ENCODE assay signal across 8 mouse cellular contexts in genomic region chr1:172206141-172206917, GRCm38 (mm10). TPM values are rescaled to one million over a fixed set of nuclear protein-coding genes. Genes with fewer than 3 reads are reported as not detected.
DNase-seq lines count a peak whose midpoint lies in the region; ATAC-seq and TF ChIP-seq lines count a peak whose summit lies in the region.

Pea15a (minus strand) TSS chr1:172206804.

- ATAC-seq in embryonic facial prominence, embryonic 14.5 days (ENCODE audit: low read depth) = peak; percentile 80
- ATAC-seq in heart, embryonic 11.5 days (replicated peaks; ENCODE audit: insufficient number of reproducible peaks, low FRiP score, low TSS enrichment) = peak; percentile 74
- peak; percentile 79 for ATAC-seq in kidney, embryonic 15.5 days (replicated peaks; ENCODE audit: low FRiP score)
- ATAC-seq in monocyte, adult 5-6 weeks (replicated peaks; ENCODE audit: insufficient number of reproducible peaks, low FRiP score, low TSS enrichment, poor library complexity, severe bottlenecking) = peak; percentile 44

- no peaks in the 10 kb centered on the region for H3K27me3 ChIP-seq in embryonic facial prominence, embryonic 14.5 days (replicated peaks; ENCODE audit: control insufficient read depth, insufficient read depth, low read length)
- H3K27me3 ChIP-seq in heart, embryonic 11.5 days (ENCODE audit: control insufficient read depth, insufficient read depth, low read length) = no peaks in the 10 kb centered on the region
- no peaks in the 10 kb centered on the region for H3K27me3 ChIP-seq in kidney, embryonic 15.5 days
- H3K27me3 ChIP-seq in liver, adult 2 months (ENCODE audit: control insufficient read depth, insufficient read depth, low read length) = no peaks in the 10 kb centered on the region

- peak within 1 kb of the TSS; percentile 63 for H3K4me3 ChIP-seq in embryonic facial prominence, embryonic 14.5 days (ENCODE audit: low read depth, low read length)
- H3K4me3 ChIP-seq in heart, embryonic 11.5 days (ENCODE audit: low read depth, low read length) = peak within 1 kb of the TSS; percentile 82
- peak within 1 kb of the TSS; percentile 63 for H3K4me3 ChIP-seq in kidney, embryonic 15.5 days (replicated peaks)
- peak within 1 kb of the TSS; percentile 68 for H3K4me3 ChIP-seq in liver, adult 2 months (ENCODE audit: insufficient read depth, low read depth, low read length)

- TF ChIP-seq CTCF in liver, adult 2 months (IDR thresholded peaks at IDR 0.05; ENCODE audit: low read depth, low read length) = no peak

- peak within 1 kb of the TSS; percentile 78 for H3K27ac ChIP-seq in embryonic facial prominence, embryonic 14.5 days (replicated peaks; ENCODE audit: low read depth, low read length)
- H3K27ac ChIP-seq in heart, embryonic 11.5 days (ENCODE audit: low read depth, low read length) = peak within 1 kb of the TSS; percentile 87
- peak within 1 kb of the TSS; percentile 87 for H3K27ac ChIP-seq in kidney, embryonic 15.5 days
- H3K27ac ChIP-seq in liver, adult 2 months (replicated peaks; ENCODE audit: insufficient read depth, low read depth, low read length) = peak within 1 kb of the TSS; percentile 34

- H3K9ac ChIP-seq in embryonic facial prominence, embryonic 14.5 days (ENCODE audit: low read depth, low read length) = peak within 1 kb of the TSS; percentile 81
- H3K9ac ChIP-seq in heart, embryonic 11.5 days (ENCODE audit: low read depth, low read length) = peak within 1 kb of the TSS; percentile 91
- peak within 1 kb of the TSS; percentile 69 for H3K9ac ChIP-seq in kidney, embryonic 15.5 days
- H3K9ac ChIP-seq in liver, adult 2 months (ENCODE audit: low read depth, low read length) = peak within 1 kb of the TSS; percentile 81

- no peaks in the 10 kb centered on the region for H3K79me2 ChIP-seq in liver, adult 2 months (ENCODE audit: control insufficient read depth, insufficient read depth, low read length)

- peaks cover 3% of the 10 kb centered on the region; the same call in 1 of the 2 replicates for H3K36me3 ChIP-seq in embryonic facial prominence, embryonic 14.5 days (ENCODE audit: control insufficient read depth, insufficient read depth, low read length)
- H3K36me3 ChIP-seq in heart, embryonic 11.5 days (ENCODE audit: control insufficient read depth, insufficient read depth, low read length) = no peaks in the 10 kb centered on the region
- H3K36me3 ChIP-seq in kidney, embryonic 15.5 days = peaks cover 7% of the 10 kb centered on the region
- no peaks in the 10 kb centered on the region for H3K36me3 ChIP-seq in liver, adult 2 months (ENCODE audit: control insufficient read depth, insufficient read depth, low read length)

- H3K9me3 ChIP-seq in embryonic facial prominence, embryonic 14.5 days (ENCODE audit: control insufficient read depth, low read length) = no peaks in the 10 kb centered on the region
- no peaks in the 10 kb centered on the region for H3K9me3 ChIP-seq in heart, embryonic 11.5 days (replicated peaks; ENCODE audit: control insufficient read depth, low read length)
- H3K9me3 ChIP-seq in kidney, embryonic 15.5 days (replicated peaks) = no peaks in the 10 kb centered on the region

- under 1% methylated on average over 26 of the region's 40 CpGs for WGBS in embryonic facial prominence, embryonic 14.5 days
- WGBS in heart, embryonic 11.5 days (ENCODE audit: insufficient replicate concordance) = 0% methylated on average over 40 of the region's 40 CpGs
- under 1% methylated on average over 40 of the region's 40 CpGs for WGBS in kidney, embryonic 15.5 days
- 1% methylated on average over 39 of the region's 40 CpGs for WGBS in liver, adult 2 months

- peak; percentile 83 for DNase-seq in 3134 (ENCODE audit: extremely low read depth, insufficient read length, low spot score)
- DNase-seq in adrenal gland, postnatal 14 days = peak; percentile 89
- peak; percentile 90 for DNase-seq in embryonic facial prominence, embryonic 14.5 days (ENCODE audit: low spot score)
- peak; percentile 22 for DNase-seq in liver, adult 2 months (ENCODE audit: extremely low read depth, low read depth, low spot score)
- DNase-seq in spleen, postnatal 4 days (ENCODE audit: low spot score in 2 of 2) = peak; percentile 53 to 76

- H3K4me1 ChIP-seq in embryonic facial prominence, embryonic 14.5 days (ENCODE audit: control insufficient read depth, insufficient read depth, low read length) = peaks cover 53% of the 10 kb centered on the region
- H3K4me1 ChIP-seq in heart, embryonic 11.5 days (ENCODE audit: control insufficient read depth, insufficient read depth, low read length) = peaks cover 53% of the 10 kb centered on the region
- H3K4me1 ChIP-seq in kidney, embryonic 15.5 days = peaks cover 62% of the 10 kb centered on the region
- peaks cover 11% of the 10 kb centered on the region; the same call in 1 of the 2 replicates for H3K4me1 ChIP-seq in liver, adult 2 months (ENCODE audit: control insufficient read depth, insufficient read depth, low read length)

- 0 out of 2 replicates have a peak, but pooled peaks have one; percentile 44 for TF ChIP-seq POLR2A in liver, adult 2 months (IDR thresholded peaks at IDR 0.05; ENCODE audit: extremely low read depth, insufficient read depth, low read length)

- peak within 1 kb of the TSS; percentile 76 for H3K4me2 ChIP-seq in embryonic facial prominence, embryonic 14.5 days (ENCODE audit: low read depth, low read length)
- peak within 1 kb of the TSS; percentile 78 for H3K4me2 ChIP-seq in heart, embryonic 11.5 days
- H3K4me2 ChIP-seq in kidney, embryonic 15.5 days = peak within 1 kb of the TSS; percentile 64

RNA-seq across cellular contexts. Expression of gene Pea15a, which starts in this region (rescaled TPM):
- total RNA-seq in adrenal gland, postnatal 14 days (2021) = 61.5 and 63.2 TPM in 2 replicates
- 149 and 150 TPM in 2 replicates for polyA plus RNA-seq in embryonic facial prominence, embryonic 14.5 days (2014; fragmentation: Nextera tagmentation; extraction: Ambion mirVana)
- polyA plus RNA-seq in heart, embryonic 11.5 days (2014; fragmentation: Nextera tagmentation; extraction: Ambion mirVana) = 121 and 147 TPM in 2 replicates
- 107 and 124 TPM in 2 replicates for polyA plus RNA-seq in kidney, embryonic 15.5 days (2015; fragmentation: Nextera tagmentation; extraction: Ambion mirVana)
- total RNA-seq in liver, adult 2 months (2014; rRNA removed) = 9.4 and 13.1 TPM in 2 replicates
- polyA plus RNA-seq in liver, adult 2 months (2012; rRNA removed) = 8.4 and 10.2 TPM in 2 replicates
- 23.3 to 71.6 TPM (median 23.9 TPM) in 3 replicates for total RNA-seq in monocyte, adult 5-6 weeks (2017)

Comparison
In these comparisons a context has a peak if more than half of its experiments do, and no peak if none do; other contexts are left out.
1. Peak in every context shown above with its lines: DNase-seq, ATAC-seq, H3K4me3 ChIP-seq and H3K27ac ChIP-seq.
2. DNase-seq: peak in every context shown above with its lines; median percentile 90 in embryonic facial prominence, embryonic 14.5 days; 89 in adrenal gland, postnatal 14 days; 83 in 3134; 64 in spleen, postnatal 4 days; 22 in liver, adult 2 months.
3. H3K27ac ChIP-seq: peak in every context shown above with its lines; median percentile 87 in heart, embryonic 11.5 days; 87 in kidney, embryonic 15.5 days; 78 in embryonic facial prominence, embryonic 14.5 days; 34 in liver, adult 2 months.